Mouse (Mus musculus): ENCODE results near the gene Lif. TPM values are rescaled to one million over a fixed set of nuclear protein-coding genes. Genes with fewer than 3 reads are reported as not detected.
A peak's percentile ranks its signal among the peaks of the same experiment; 100 is the strongest.

Lif gene
- polyA plus RNA-seq, 1 experiment, result 4.9 TPM

GRCm38 (mm10) chr11:4218637-4219036 is 38.7 kb upstream of the Lif start:
- no peak for DNase-seq
- TF ChIP-seq POLR2A (IDR thresholded peaks at IDR 0.05; ENCODE audit: borderline replicate concordance, extremely low read depth, low read depth, low read length) (no peak), CTCF (IDR thresholded peaks at IDR 0.05; ENCODE audit: insufficient read depth, low read length) (no peak)
- Histone ChIP-seq H3K4me3 (replicated peaks; ENCODE audit: extremely low read depth, low read depth, low read length) (peak overlapping the region; percentile 76), H3K4me1 (ENCODE audit: control insufficient read depth, insufficient read depth, low read length) (peaks cover 21% of the 10 kb centered on the region)
- 7% methylated on average over 6 of the region's 6 CpGs for WGBS

GRCm38 (mm10) chr11:4219317-4219751 is 38.0 kb upstream of the Lif start:
- WGBS, result 19% methylated on average over 2 of the region's 2 CpGs
- peaks cover 21% of the 10 kb centered on the region for H3K4me1 ChIP-seq (ENCODE audit: control insufficient read depth, insufficient read depth, low read length)
- peak; percentile 69 for DNase-seq
- TF ChIP-seq POLR2A (IDR thresholded peaks at IDR 0.05; ENCODE audit: borderline replicate concordance, extremely low read depth, low read depth, low read length) (no peak), CTCF (IDR thresholded peaks at IDR 0.05; ENCODE audit: insufficient read depth, low read length) (peak; percentile 81)
- H3K4me3 ChIP-seq (replicated peaks; ENCODE audit: extremely low read depth, low read depth, low read length), result peak overlapping the region; percentile 36

DNA sequence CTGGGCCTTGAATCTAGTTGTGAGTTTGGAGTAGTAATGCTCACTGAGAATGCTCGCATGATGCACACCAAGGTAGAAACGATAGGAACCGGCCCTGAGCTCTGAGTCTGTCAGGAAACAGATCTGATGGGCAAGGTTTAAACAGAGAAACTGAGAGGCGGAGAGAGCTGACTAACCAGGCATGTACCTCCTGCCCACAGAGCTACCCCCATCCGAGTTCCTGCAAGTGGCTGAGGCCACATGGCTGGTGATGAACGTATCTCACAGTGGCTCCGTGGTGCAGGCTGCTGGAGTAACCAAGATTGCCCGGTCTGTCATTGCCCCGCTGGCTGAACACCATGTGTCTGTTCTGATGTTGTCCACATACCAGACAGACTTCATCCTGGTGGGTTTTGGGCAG is 37.4 kb upstream of the Lif start:
- Histone ChIP-seq H3K4me3 (replicated peaks; ENCODE audit: extremely low read depth, low read depth, low read length) (no peak overlapping the region), H3K4me1 (ENCODE audit: control insufficient read depth, insufficient read depth, low read length) (peaks cover 21% of the 10 kb centered on the region)
- WGBS, result 58% methylated on average over 9 of the region's 9 CpGs
- TF ChIP-seq POLR2A (IDR thresholded peaks at IDR 0.05; ENCODE audit: borderline replicate concordance, extremely low read depth, low read depth, low read length) (no peak), CTCF (IDR thresholded peaks at IDR 0.05; ENCODE audit: insufficient read depth, low read length) (no peak)
- DNase-seq, result no peak

DNA sequence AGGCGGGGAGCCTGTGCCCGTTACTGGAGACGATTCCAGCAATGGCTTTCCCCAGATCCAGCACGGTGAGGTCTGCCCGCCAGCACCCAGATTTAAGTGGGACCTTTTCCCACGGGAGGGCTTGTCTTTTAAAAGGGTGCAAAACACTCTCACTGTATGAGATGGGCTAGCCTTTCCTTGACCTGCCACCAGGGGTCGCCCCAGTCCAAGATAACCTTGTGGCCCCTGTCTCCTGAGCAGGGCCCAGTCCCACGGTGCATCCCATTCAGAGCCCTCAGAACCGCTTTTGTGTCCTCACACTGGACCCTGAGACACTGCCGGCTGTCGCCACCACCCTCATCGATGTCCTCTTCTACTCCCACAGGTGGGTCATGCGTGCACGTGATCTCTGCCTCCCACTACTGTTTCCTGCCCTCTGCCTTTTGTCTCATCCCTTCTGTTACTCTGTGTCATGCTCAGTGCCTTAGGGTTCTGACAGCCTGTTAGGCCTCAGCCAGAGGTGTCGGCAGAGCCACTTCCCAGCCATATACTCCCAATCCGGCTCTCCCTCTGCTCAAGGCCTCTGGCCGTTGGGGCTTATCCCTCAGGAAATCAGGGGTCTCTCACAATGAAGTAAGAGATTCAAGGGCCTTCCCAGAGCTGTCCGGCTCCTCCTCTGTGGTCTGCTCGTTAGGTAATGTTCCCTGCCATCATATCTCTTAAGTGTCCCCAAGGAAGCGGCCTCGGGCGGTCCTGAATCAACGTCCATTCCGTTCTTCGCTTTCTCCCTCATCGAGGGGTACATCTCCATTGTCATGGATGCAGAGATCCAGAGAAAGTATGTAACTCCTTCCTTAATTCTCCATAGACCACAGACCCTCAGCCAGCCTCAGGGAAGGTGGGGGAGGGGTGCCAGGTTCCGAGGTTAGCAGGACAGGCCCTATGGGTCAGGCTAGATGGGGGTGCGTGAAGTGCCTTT is 36.6 kb upstream of the Lif start:
- TF ChIP-seq CTCF (IDR thresholded peaks at IDR 0.05; ENCODE audit: insufficient read depth, low read length) (peak; percentile 91), POLR2A (IDR thresholded peaks at IDR 0.05; ENCODE audit: borderline replicate concordance, extremely low read depth, low read depth, low read length) (no peak)
- Histone ChIP-seq H3K4me3 (replicated peaks; ENCODE audit: extremely low read depth, low read depth, low read length) (no peak overlapping the region), H3K4me1 (ENCODE audit: control insufficient read depth, insufficient read depth, low read length) (peaks cover 20% of the 10 kb centered on the region)
- 60% methylated on average over 28 of the region's 28 CpGs for WGBS
- DNase-seq, result peak; percentile 81

GRCm38 (mm10) chr11:4222046-4222950 is 35.1 kb upstream of the Lif start:
- 70% methylated on average over 17 of the region's 17 CpGs for WGBS

DNA sequence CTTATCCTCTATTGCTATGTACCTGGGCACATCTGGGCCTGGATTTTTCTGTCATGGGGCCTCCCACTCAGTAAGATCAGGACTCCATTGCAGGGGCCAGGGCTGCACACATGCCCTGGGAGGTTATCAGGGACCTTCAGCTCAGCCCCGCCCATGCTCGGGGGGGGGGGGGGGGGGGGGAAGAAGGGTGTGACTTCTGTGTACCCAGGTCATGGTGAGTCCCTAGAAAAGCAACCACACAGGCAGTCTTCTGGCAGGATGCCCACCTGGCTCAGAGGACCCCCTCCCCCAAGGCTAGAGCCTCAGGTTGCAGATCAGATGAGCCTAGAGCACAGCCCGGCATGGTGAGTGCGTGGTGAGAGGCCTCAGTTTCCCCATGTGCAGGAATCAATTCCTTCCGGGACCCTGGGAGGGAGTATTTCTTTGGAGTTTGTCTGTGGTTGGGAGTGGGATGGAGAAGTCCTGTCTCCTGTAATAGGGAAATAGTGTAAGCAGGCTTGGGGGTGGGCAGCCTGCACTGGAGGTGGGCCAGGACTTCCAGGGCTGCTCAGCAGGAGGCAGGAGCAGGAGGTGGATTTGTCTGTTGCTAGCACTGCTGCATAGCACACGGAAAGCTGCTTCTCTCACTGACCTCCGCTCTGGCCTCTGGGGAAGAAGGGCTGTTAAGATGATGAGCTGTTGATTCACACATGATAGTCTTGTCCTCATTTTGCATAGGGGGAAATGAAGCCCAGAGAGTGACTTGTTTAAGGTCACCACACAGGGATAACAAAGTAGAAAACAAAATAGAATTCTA is 33.8 kb upstream of the Lif start:
- 36% methylated on average over 7 of the region's 7 CpGs for WGBS
- peaks cover 6% of the 10 kb centered on the region for H3K4me1 ChIP-seq (ENCODE audit: control insufficient read depth, insufficient read depth, low read length)
- no peak overlapping the region for H3K4me3 ChIP-seq (replicated peaks; ENCODE audit: extremely low read depth, low read depth, low read length)
- DNase-seq, result no peak
- TF ChIP-seq CTCF (IDR thresholded peaks at IDR 0.05; ENCODE audit: insufficient read depth, low read length), result no peak
- TF ChIP-seq POLR2A (IDR thresholded peaks at IDR 0.05; ENCODE audit: borderline replicate concordance, extremely low read depth, low read depth, low read length), result no peak

More at GRCm38 (mm10) chr11:4222046-4222950, 35.1 kb upstream of the Lif start:
- no peak for DNase-seq
- TF ChIP-seq CTCF (IDR thresholded peaks at IDR 0.05; ENCODE audit: insufficient read depth, low read length) (no peak), POLR2A (IDR thresholded peaks at IDR 0.05; ENCODE audit: borderline replicate concordance, extremely low read depth, low read depth, low read length) (no peak)
- Histone ChIP-seq H3K4me1 (ENCODE audit: control insufficient read depth, insufficient read depth, low read length) (peaks cover 11% of the 10 kb centered on the region), H3K4me3 (replicated peaks; ENCODE audit: extremely low read depth, low read depth, low read length) (no peak overlapping the region)

DNA sequence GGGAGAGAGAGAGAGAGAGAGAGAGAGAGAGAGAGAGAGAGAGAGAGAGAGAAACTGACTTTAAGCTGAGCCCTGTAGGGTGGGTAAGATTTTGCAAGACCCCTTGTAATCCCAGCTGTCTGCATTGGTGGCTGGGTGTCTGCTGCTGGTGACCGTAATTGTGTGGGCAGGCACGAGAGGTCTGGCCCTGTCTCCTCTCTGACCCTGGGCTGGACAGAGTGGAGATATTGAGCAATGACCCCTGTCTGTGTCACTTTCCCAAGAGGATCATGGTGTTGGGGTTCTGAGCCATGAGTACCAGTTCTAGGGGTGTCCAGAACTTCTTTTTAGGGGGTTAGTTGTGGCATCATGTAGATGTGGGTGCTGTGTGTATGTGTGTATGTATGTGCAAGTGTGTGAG is 33.1 kb upstream of the Lif start:
- Histone ChIP-seq H3K4me1 (ENCODE audit: control insufficient read depth, insufficient read depth, low read length) (peaks cover 2% of the 10 kb centered on the region), H3K4me3 (replicated peaks; ENCODE audit: extremely low read depth, low read depth, low read length) (no peak overlapping the region)
- 64% methylated on average over 2 of the region's 2 CpGs for WGBS
- TF ChIP-seq CTCF (IDR thresholded peaks at IDR 0.05; ENCODE audit: insufficient read depth, low read length) (no peak), POLR2A (IDR thresholded peaks at IDR 0.05; ENCODE audit: borderline replicate concordance, extremely low read depth, low read depth, low read length) (no peak)
- no peak for DNase-seq

- Histone ChIP-seq H3K4me1 (ENCODE audit: control insufficient read depth, insufficient read depth, low read length) (no peaks in the 10 kb centered on the region), H3K4me3 (replicated peaks; ENCODE audit: extremely low read depth, low read depth, low read length) (no peak overlapping the region)
- TF ChIP-seq CTCF (IDR thresholded peaks at IDR 0.05; ENCODE audit: insufficient read depth, low read length) (no peak), POLR2A (IDR thresholded peaks at IDR 0.05; ENCODE audit: borderline replicate concordance, extremely low read depth, low read depth, low read length) (no peak)
- WGBS, result 78% methylated on average over 5 of the region's 5 CpGs
- DNase-seq, result no peak
Observed at GRCm38 (mm10) chr11:4226569-4227325, 30.6 kb upstream of the Lif start.
